Mouse (Mus musculus) liver, embryonic 13.5 days (tissue): ENCODE results near the gene Aldh1a3. TPM values are rescaled to one million over a fixed set of nuclear protein-coding genes. Genes with fewer than 3 reads are reported as not detected.
A peak's percentile ranks its signal among the peaks of the same experiment; 100 is the strongest.

Experiments
- ATAC-seq: fragments of 200-750 bp; cut with Nextera tagmentation; 2 replicates; pipeline ENCODE4 v1.8.0; 2017; ENCODE audit warnings: low read depth, mild to moderate bottlenecking, moderate number of reproducible peaks, moderate library complexity
- DNase-seq: peaks from one replicate; pipeline ENCODE4 v3.0.0; 2022
- H3K27ac ChIP-seq: fragments of 300-500 bp; sonication (generic); 2 replicates; pipeline ENCODE4 v1.5.1; 2015; ENCODE audit warnings: moderate library complexity, mild to moderate bottlenecking, inconsistent platforms
- H3K27me3 ChIP-seq: fragments of 300-500 bp; sonication (generic); 2 replicates; pipeline ENCODE4 v1.6.1; 2015; ENCODE audit warnings: mild to moderate bottlenecking, inconsistent platforms
- H3K36me3 ChIP-seq: fragments of 300-500 bp; sonication (generic); 2 replicates; pipeline ENCODE4 v1.6.1; 2015; ENCODE audit warnings: mild to moderate bottlenecking, inconsistent platforms
- H3K4me1 ChIP-seq: fragments of 300-500 bp; sonication (generic); replicated peaks from 2 replicates; pipeline ENCODE4 v1.6.1; 2015; ENCODE audit warnings: inconsistent platforms
- H3K4me2 ChIP-seq: fragments of 300-500 bp; sonication (generic); 2 replicates; pipeline ENCODE4 v1.6.1; 2015; ENCODE audit warnings: inconsistent platforms, mild to moderate bottlenecking, moderate library complexity
- H3K4me3 ChIP-seq: fragments of 300-500 bp; sonication (generic); replicated peaks from 2 replicates; pipeline ENCODE4 v1.5.1; 2015; ENCODE audit warnings: mild to moderate bottlenecking, inconsistent platforms
- H3K9ac ChIP-seq: fragments of 300-500 bp; sonication (generic); 2 replicates; pipeline ENCODE4 v1.6.1; 2015; ENCODE audit warnings: mild to moderate bottlenecking, inconsistent platforms
- H3K9me3 ChIP-seq: fragments of 300-500 bp; sonication (generic); replicated peaks from 2 replicates; pipeline ENCODE4 v1.6.1; 2016; ENCODE audit warnings: inconsistent platforms
- WGBS: fragments of 180-500 bp; shearing (Covaris S2); methylation state at CpG from one replicate; pipeline ENCODE4 v1.1.7; 2015; ENCODE audit not compliant: insufficient replicate concordance; 5-methylcytosine and 5-hydroxymethylcytosine counted together
- polyA plus RNA-seq: library from polyadenylated mRNA; unstranded; fragments of >200 nt; fragmentation: Nextera tagmentation; extraction: Ambion mirVana; gene quantifications from 2 replicates; pipeline ENCODE4 v1.2.1, GENCODE M21; 2015

Gene Aldh1a3
- polyA plus RNA-seq, 1 experiment from 2014 or later: 1.3 TPM

DNA sequence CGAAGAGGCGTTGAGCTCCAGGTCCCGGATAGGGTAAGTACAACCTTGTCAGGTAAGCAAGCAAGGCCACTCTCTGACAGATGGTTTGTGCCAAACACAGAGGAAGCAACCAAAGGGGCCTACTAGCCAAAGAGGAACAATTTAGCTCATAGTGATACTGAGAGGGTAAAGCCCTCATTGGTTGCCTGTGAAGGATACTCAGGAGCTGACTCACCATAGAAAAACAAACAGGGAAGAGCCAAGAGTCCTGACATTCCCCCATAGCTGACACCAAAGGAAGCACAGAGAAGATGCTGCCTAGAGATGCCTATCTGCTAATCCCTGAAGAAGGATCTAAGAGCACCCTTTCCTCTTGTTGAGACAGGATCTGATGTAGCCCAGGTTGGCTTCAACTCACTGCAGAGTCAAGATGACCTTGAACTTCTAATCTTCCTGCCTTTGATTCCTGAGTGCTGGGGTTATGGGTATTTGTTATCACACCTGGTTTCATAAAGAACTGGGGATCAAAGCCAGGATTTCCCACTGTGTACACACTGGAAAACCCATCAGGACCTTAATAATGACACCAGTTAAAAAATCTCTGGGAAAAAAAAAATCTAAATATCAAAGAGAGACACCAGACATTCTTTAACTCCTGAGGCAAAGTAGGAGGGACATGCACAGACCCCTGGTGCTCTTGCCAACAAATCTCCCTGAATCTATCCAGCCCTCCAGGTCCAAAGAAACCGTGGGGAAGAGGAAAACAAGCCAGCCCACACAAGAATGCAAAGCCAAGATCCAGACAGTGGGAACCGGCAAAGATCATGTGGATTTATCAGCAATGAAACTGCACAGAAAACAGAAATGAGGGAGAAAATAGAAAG is 58.0 kb downstream of the Aldh1a3 start:
- H3K27ac ChIP-seq: peak overlapping the region; percentile 45
- 70% methylated on average over 5 of the region's 5 CpGs for WGBS
- H3K36me3 ChIP-seq: peaks cover 3% of the 10 kb centered on the region; the same call in 1 of the 2 replicates
- H3K27me3 ChIP-seq: no peaks in the 10 kb centered on the region
- DNase-seq (no peak), ATAC-seq (no peak)
- no peaks in the 10 kb centered on the region for H3K9me3 ChIP-seq
- peaks cover 19% of the 10 kb centered on the region for H3K4me1 ChIP-seq
- H3K4me2 ChIP-seq: no peak overlapping the region
- H3K4me3 ChIP-seq: no peak overlapping the region
- H3K9ac ChIP-seq: no peak overlapping the region

- Histone ChIP-seq H3K4me3 (no peak within 1 kb of the TSS), H3K9me3 (peaks cover 8% of the 10 kb centered on the region), H3K9ac (no peak within 1 kb of the TSS), H3K4me2 (no peak within 1 kb of the TSS), H3K36me3 (peaks cover 14% of the 10 kb centered on the region), H3K27me3 (no peaks in the 10 kb centered on the region), H3K27ac (no peak within 1 kb of the TSS), H3K4me1 (peaks cover 16% of the 10 kb centered on the region)
- WGBS: 49% methylated on average over 2 of the region's 2 CpGs
- ATAC-seq (no peak), DNase-seq (no peak)
Observed at GRCm38 (mm10) chr7:66365904-66366303, 61.4 kb downstream of the Aldh1a3 start, which contains the start of gene Gm10974. Gene Gm10974, plus strand, starts transcription at chr7:66365905.

DNA sequence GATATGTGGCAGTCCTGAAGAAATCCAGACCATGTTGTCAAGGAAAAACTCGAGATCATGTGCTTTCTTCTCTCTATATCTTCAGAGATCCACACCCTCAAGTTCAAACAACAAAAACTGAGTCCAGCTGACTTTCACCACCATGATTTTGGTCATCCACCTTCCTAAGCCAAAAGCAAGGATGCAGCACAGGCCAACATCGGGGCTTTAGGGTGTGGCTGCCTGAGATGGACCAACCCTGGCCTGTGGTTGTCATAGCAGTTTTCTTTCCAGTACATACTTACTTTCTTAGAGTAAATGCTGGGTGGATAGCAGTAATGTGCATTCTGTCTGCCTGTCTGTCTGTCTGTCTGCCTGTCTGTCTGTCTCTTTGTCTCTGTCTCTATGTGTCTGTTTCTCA is 61.9 kb downstream of the Aldh1a3 start:
- no peak for DNase-seq

GRCm38 (mm10) chr7:66364491-66364890 is 62.8 kb downstream of the Aldh1a3 start:
- H3K9me3 ChIP-seq: peaks cover 11% of the 10 kb centered on the region
- no peak for DNase-seq

More for the DNA sequence above, 61.9 kb downstream of the Aldh1a3 start:
- H3K9ac ChIP-seq: no peak overlapping the region
- no peaks in the 10 kb centered on the region for H3K27me3 ChIP-seq
- H3K4me2 ChIP-seq: no peak overlapping the region
- peaks cover 10% of the 10 kb centered on the region for H3K9me3 ChIP-seq
- H3K4me1 ChIP-seq: peaks cover 16% of the 10 kb centered on the region
- H3K36me3 ChIP-seq: peaks cover 16% of the 10 kb centered on the region
- H3K27ac ChIP-seq: no peak overlapping the region
- 47% methylated on average over 2 of the region's 2 CpGs for WGBS
- H3K4me3 ChIP-seq: no peak overlapping the region
- no peak for ATAC-seq

GRCm38 (mm10) chr7:66359044-66359443 is 68.3 kb downstream of the Aldh1a3 start:
- no peak overlapping the region for H3K4me2 ChIP-seq
- WGBS: 66% methylated on average over 4 of the region's 4 CpGs
- no peak overlapping the region for H3K9ac ChIP-seq
- no peaks in the 10 kb centered on the region for H3K27me3 ChIP-seq
- peaks cover 19% of the 10 kb centered on the region for H3K36me3 ChIP-seq
- DNase-seq (peak; percentile 8), ATAC-seq (no peak)
- no peak overlapping the region for H3K27ac ChIP-seq
- H3K4me1 ChIP-seq: peaks cover 24% of the 10 kb centered on the region
- H3K9me3 ChIP-seq: peaks cover 11% of the 10 kb centered on the region
- no peak overlapping the region for H3K4me3 ChIP-seq

More at GRCm38 (mm10) chr7:66364491-66364890, 62.8 kb downstream of the Aldh1a3 start:
- Histone ChIP-seq H3K36me3 (peaks cover 22% of the 10 kb centered on the region), H3K4me3 (no peak overlapping the region), H3K4me2 (no peak overlapping the region), H3K4me1 (peaks cover 8% of the 10 kb centered on the region), H3K27ac (no peak overlapping the region), H3K9ac (no peak overlapping the region), H3K27me3 (no peaks in the 10 kb centered on the region)
- WGBS: 81% methylated on average over 11 of the region's 11 CpGs
- ATAC-seq: no peak

GRCm38 (mm10) chr7:66358461-66358860 is 68.9 kb downstream of the Aldh1a3 start:
- Histone ChIP-seq H3K27me3 (no peaks in the 10 kb centered on the region), H3K36me3 (peaks cover 16% of the 10 kb centered on the region), H3K4me2 (no peak overlapping the region), H3K9me3 (peaks cover 11% of the 10 kb centered on the region), H3K4me3 (no peak overlapping the region), H3K4me1 (peaks cover 24% of the 10 kb centered on the region), H3K27ac (no peak overlapping the region; the same call in 1 of the 2 replicates), H3K9ac (no peak overlapping the region)
- DNase-seq (no peak), ATAC-seq (no peak)
- 84% methylated on average over 3 of the region's 3 CpGs for WGBS

- no peaks in the 10 kb centered on the region for H3K27me3 ChIP-seq
- DNase-seq (no peak), ATAC-seq (peak; percentile 93)
- peaks cover 24% of the 10 kb centered on the region for H3K4me1 ChIP-seq
- no peak overlapping the region for H3K9ac ChIP-seq
- no peak overlapping the region for H3K4me2 ChIP-seq
- H3K27ac ChIP-seq: no peak overlapping the region
- 58% methylated on average over 8 of the region's 8 CpGs for WGBS
- 0 out of 2 replicates have a peak, but pooled peaks cover 3% of the 10 kb centered on the region for H3K9me3 ChIP-seq
- H3K36me3 ChIP-seq: peaks cover 9% of the 10 kb centered on the region
- H3K4me3 ChIP-seq: no peak overlapping the region
Observed at GRCm38 (mm10) chr7:66355791-66356522, 71.4 kb downstream of the Aldh1a3 start.

DNA sequence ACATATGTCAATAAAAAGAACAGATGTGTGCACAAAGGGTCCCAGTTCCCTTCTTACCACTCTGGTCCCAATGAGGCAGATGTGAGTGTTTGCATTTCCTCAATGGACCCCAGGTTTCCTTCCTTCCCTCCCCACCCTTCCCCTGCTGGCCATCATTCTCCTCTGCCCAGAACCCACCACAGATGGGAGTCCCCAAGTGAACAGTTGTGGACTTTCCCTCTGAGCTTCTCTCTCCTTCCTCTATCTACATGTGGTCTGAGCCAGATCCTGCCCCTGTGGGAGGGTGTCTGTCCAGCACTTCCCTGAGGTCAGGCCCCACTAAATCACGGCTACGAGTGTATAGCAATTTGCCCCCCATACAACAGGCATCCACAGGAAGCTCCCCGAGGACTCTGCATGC is 72.4 kb downstream of the Aldh1a3 start:
- DNase-seq (no peak), ATAC-seq (no peak)
- no peak overlapping the region for H3K4me3 ChIP-seq
- no peak overlapping the region for H3K9ac ChIP-seq
- WGBS: 44% methylated on average over 3 of the region's 3 CpGs
- H3K36me3 ChIP-seq: peaks cover 3% of the 10 kb centered on the region; the same call in 1 of the 2 replicates
- no peak overlapping the region for H3K4me2 ChIP-seq
- no peaks in the 10 kb centered on the region for H3K27me3 ChIP-seq
- H3K27ac ChIP-seq: no peak overlapping the region
- no peaks in the 10 kb centered on the region for H3K9me3 ChIP-seq
- H3K4me1 ChIP-seq: peaks cover 24% of the 10 kb centered on the region

- 73% methylated on average over 4 of the region's 4 CpGs for WGBS
- no peak for DNase-seq
- Histone ChIP-seq H3K27me3 (no peaks in the 10 kb centered on the region), H3K4me3 (no peak overlapping the region), H3K36me3 (no peaks in the 10 kb centered on the region), H3K9ac (no peak overlapping the region), H3K9me3 (no peaks in the 10 kb centered on the region), H3K4me1 (peaks cover 12% of the 10 kb centered on the region), H3K27ac (no peak overlapping the region), H3K4me2 (no peak overlapping the region)
- ATAC-seq: no peak
Observed at GRCm38 (mm10) chr7:66351074-66351473, 76.2 kb downstream of the Aldh1a3 start.

- Histone ChIP-seq H3K36me3 (no peaks in the 10 kb centered on the region), H3K27me3 (no peaks in the 10 kb centered on the region), H3K9me3 (no peaks in the 10 kb centered on the region), H3K4me1 (0 out of 2 replicates have a peak, but pooled peaks cover 2% of the 10 kb centered on the region), H3K27ac (no peak overlapping the region), H3K9ac (no peak overlapping the region), H3K4me3 (no peak overlapping the region), H3K4me2 (no peak overlapping the region)
- ATAC-seq (no peak), DNase-seq (no peak)
- 65% methylated on average over 11 of the region's 11 CpGs for WGBS
Observed at GRCm38 (mm10) chr7:66349670-66350069, 77.6 kb downstream of the Aldh1a3 start.

DNA sequence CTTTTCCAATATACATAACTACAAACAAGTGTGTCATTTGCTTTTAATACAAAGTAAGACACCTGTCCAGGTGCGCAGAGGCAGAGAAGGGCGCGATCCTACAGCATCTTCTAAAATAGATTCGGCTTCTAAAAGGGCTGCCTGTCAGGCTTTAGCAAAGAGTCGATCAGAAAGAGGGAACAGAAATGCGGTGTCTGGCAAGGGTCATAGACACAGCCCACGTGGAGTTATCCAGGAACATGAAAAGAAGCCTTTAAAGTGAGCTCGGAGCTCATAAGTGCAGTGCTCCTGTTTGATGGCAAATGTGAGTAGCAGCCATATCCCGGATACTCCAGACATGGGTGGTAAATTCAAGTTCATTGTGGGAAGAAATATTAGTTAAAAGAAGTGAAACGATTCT is 78.7 kb downstream of the Aldh1a3 start:
- Histone ChIP-seq H3K9ac (no peak overlapping the region), H3K9me3 (no peaks in the 10 kb centered on the region), H3K36me3 (no peaks in the 10 kb centered on the region), H3K4me1 (0 out of 2 replicates have a peak, but pooled peaks cover 2% of the 10 kb centered on the region), H3K4me2 (no peak overlapping the region), H3K4me3 (no peak overlapping the region), H3K27me3 (no peaks in the 10 kb centered on the region), H3K27ac (no peak overlapping the region)
- DNase-seq: no peak
- no peak for ATAC-seq
- 78% methylated on average over 10 of the region's 10 CpGs for WGBS
